Mouse (Mus musculus) neural tube, embryonic 13.5 days (tissue): ENCODE measurements around the gene Kcnn4. TPM values are rescaled to one million over a fixed set of nuclear protein-coding genes. Genes with fewer than 3 reads are reported as not detected.

Experiments used
- ATAC-seq: fragments of 200-750 bp; cut with Nextera tagmentation; 2 replicates; pipeline ENCODE4 v1.8.0; 2017; ENCODE audit warnings: low read depth, mild to moderate bottlenecking, moderate TSS enrichment, moderate library complexity
- H3K27ac ChIP-seq: fragments of 300-500 bp; sonication (generic); replicated peaks from 2 replicates; pipeline ENCODE4 v1.5.1; 2015; ENCODE audit warnings: moderate library complexity, mild to moderate bottlenecking, inconsistent platforms
- H3K27me3 ChIP-seq: fragments of 300-500 bp; sonication (generic); 2 replicates; pipeline ENCODE4 v1.6.1; 2015; ENCODE audit warnings: mild to moderate bottlenecking, inconsistent platforms
- H3K36me3 ChIP-seq: fragments of 300-500 bp; sonication (generic); 2 replicates; pipeline ENCODE4 v1.6.1; 2015; ENCODE audit warnings: mild to moderate bottlenecking, inconsistent platforms
- H3K4me1 ChIP-seq: fragments of 300-500 bp; sonication (generic); replicated peaks from 2 replicates; pipeline ENCODE4 v1.6.1; 2015; ENCODE audit warnings: inconsistent platforms
- H3K4me2 ChIP-seq: fragments of 300-500 bp; sonication (generic); 2 replicates; pipeline ENCODE4 v1.6.1; 2015; ENCODE audit warnings: inconsistent platforms, mild to moderate bottlenecking, moderate library complexity
- H3K4me3 ChIP-seq: fragments of 300-500 bp; sonication (generic); 2 replicates; pipeline ENCODE4 v1.5.1; 2015; ENCODE audit warnings: mild to moderate bottlenecking, inconsistent platforms
- H3K9ac ChIP-seq: fragments of 300-500 bp; sonication (generic); 2 replicates; pipeline ENCODE4 v1.6.1; 2015; ENCODE audit warnings: moderate library complexity, mild to moderate bottlenecking, inconsistent platforms
- H3K9me3 ChIP-seq: fragments of 300-500 bp; sonication (generic); 2 replicates; pipeline ENCODE4 v1.6.1; 2016; ENCODE audit warnings: inconsistent platforms
- WGBS: fragments of 180-500 bp; shearing (Covaris S2); methylation state at CpG from one replicate; pipeline ENCODE4 v1.1.7; 2015; 5-methylcytosine and 5-hydroxymethylcytosine counted together
- polyA plus RNA-seq: library from polyadenylated mRNA; unstranded; fragments of >200 nt; fragmentation: Nextera tagmentation; extraction: Ambion mirVana; gene quantifications from 2 replicates; pipeline ENCODE4 v1.2.1, GENCODE M21; 2015

The Kcnn4 gene
- polyA plus RNA-seq, 1 experiment from 2014 or later, result 2.2 TPM

GRCm38 (mm10) chr7:24419579-24419978 lies 49.5 kb downstream of the Kcnn4 start:
- Histone ChIP-seq H3K4me1 (peaks cover 17% of the 10 kb centered on the region), H3K27ac (no peak overlapping the region; the same call in 1 of the 2 replicates), H3K36me3 (peaks cover 51% of the 10 kb centered on the region), H3K9me3 (no peaks in the 10 kb centered on the region), H3K9ac (no peak overlapping the region), H3K4me2 (no peak overlapping the region), H3K4me3 (no peak overlapping the region), H3K27me3 (no peaks in the 10 kb centered on the region)
- ATAC-seq, result no peak
- WGBS, result 38% methylated on average over 8 of the region's 8 CpGs

GRCm38 (mm10) chr7:24421648-24422047 lies 51.6 kb downstream of the Kcnn4 start:
- no peaks in the 10 kb centered on the region for H3K27me3 ChIP-seq
- H3K4me1 ChIP-seq, result peaks cover 17% of the 10 kb centered on the region
- no peak for ATAC-seq
- no peak overlapping the region for H3K4me3 ChIP-seq
- no peak overlapping the region for H3K9ac ChIP-seq
- no peak overlapping the region for H3K4me2 ChIP-seq
- no peaks in the 10 kb centered on the region for H3K9me3 ChIP-seq
- no peak overlapping the region for H3K27ac ChIP-seq
- H3K36me3 ChIP-seq, result peaks cover 38% of the 10 kb centered on the region
- 79% methylated on average over 7 of the region's 7 CpGs for WGBS

GRCm38 (mm10) chr7:24422251-24422650 lies 52.2 kb downstream of the Kcnn4 start:
- Histone ChIP-seq H3K4me1 (peaks cover 17% of the 10 kb centered on the region), H3K36me3 (peaks cover 33% of the 10 kb centered on the region), H3K27me3 (no peaks in the 10 kb centered on the region), H3K9ac (no peak overlapping the region), H3K9me3 (no peaks in the 10 kb centered on the region), H3K4me2 (no peak overlapping the region), H3K27ac (no peak overlapping the region), H3K4me3 (no peak overlapping the region)
- 0 out of 2 replicates have a peak, but pooled peaks have one; percentile 24 for ATAC-seq
- WGBS, result 75% methylated on average over 8 of the region's 8 CpGs

GRCm38 (mm10) chr7:24423107-24423763 lies 53.2 kb downstream of the Kcnn4 start:
- Histone ChIP-seq H3K4me3 (no peak overlapping the region), H3K4me2 (no peak overlapping the region), H3K9ac (no peak overlapping the region), H3K27ac (no peak overlapping the region), H3K36me3 (peaks cover 33% of the 10 kb centered on the region), H3K27me3 (no peaks in the 10 kb centered on the region), H3K9me3 (no peaks in the 10 kb centered on the region), H3K4me1 (peaks cover 17% of the 10 kb centered on the region)
- 92% methylated on average over 15 of the region's 15 CpGs for WGBS
- no peak for ATAC-seq

DNA sequence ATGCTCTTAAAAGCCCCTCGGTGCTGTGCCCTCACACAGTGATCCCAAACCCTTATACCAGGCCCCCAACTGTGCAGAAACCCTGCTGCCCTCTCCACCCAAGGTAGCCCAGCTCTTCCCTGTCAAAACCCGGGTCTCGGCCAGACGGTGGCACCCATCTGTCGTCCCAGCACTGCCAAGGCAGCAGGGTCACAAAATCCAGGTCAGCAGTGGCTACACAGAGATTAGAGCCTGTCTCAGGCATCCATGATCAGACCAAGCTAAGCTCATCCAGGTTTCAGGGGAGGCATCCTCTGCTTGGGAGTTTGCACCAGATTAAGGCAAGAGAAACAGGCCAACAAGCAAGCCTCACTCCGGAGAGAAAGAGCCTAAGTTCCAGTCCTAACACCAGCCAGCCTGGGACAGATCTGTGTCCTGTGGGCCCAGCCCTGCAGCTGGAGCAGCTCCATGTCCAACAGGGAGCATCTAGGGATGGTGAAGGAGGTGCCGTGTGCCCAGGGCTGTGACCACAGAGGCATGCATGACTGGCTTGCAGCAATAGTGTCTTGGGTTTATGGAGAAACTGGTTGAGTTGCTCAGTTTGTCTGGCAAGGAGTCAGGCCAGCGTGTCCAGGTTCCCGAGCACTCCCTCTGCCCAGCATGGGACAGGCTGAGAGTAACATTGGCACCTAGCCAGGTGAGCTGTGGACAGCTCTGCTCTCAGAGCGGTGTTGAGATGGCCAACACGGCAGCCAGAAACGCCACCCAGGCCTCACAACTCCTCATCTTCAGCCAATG lies 54.1 kb downstream of the Kcnn4 start:
- Histone ChIP-seq H3K4me1 (peaks cover 14% of the 10 kb centered on the region), H3K4me3 (no peak overlapping the region), H3K9me3 (no peaks in the 10 kb centered on the region), H3K9ac (no peak overlapping the region), H3K27ac (no peak overlapping the region), H3K4me2 (no peak overlapping the region), H3K27me3 (no peaks in the 10 kb centered on the region), H3K36me3 (peaks cover 33% of the 10 kb centered on the region)
- ATAC-seq, result no peak
- WGBS, result 84% methylated on average over 12 of the region's 12 CpGs

DNA sequence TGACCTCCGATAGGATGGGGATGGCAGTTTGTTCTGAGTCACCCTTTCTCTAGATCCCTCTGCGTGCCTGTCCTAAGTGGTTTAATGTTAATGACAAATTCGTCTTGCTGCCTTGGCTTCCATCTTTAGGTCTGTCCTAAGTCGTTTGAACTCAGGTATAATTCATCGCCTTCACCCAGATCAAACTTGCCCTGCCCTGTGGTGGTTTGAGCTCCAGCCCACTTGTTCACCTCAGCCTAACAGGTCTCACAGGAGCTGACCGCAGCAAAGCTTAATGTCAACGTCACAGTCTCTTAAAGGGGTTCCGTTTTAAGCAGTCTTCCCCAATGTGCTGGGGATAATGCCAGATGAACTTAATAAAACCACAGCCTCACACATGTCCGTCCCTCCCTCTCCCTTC lies 55.9 kb downstream of the Kcnn4 start:
- no peak for ATAC-seq
- 86% methylated on average over 9 of the region's 9 CpGs for WGBS
- no peak overlapping the region for H3K9ac ChIP-seq
- H3K9me3 ChIP-seq, result no peaks in the 10 kb centered on the region
- 0 out of 2 replicates have a peak, but pooled peaks cover 6% of the 10 kb centered on the region for H3K4me1 ChIP-seq
- no peaks in the 10 kb centered on the region for H3K27me3 ChIP-seq
- H3K4me3 ChIP-seq, result no peak overlapping the region
- no peak overlapping the region for H3K27ac ChIP-seq
- H3K4me2 ChIP-seq, result no peak overlapping the region
- peaks cover 26% of the 10 kb centered on the region for H3K36me3 ChIP-seq

DNA sequence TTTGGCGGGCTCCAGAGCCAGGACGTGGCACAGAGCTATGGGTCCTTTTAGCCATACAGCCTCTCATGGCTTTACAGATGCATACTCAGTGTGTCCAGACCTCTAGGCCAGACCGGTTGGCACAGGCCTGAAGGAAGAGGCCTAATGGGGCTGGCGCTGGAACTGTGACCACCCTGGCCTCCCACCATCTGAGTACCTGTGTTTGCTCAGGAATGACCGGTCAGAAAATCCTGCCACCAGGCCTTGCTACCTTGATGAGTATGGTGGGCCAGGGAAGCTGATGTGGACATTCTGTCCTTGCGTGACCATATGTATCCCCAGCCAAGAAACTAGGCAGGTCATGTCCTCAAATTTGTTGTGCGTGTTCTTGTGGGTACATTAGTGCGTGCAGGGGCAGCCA lies 57.1 kb downstream of the Kcnn4 start:
- peaks cover 13% of the 10 kb centered on the region for H3K36me3 ChIP-seq
- WGBS, result 95% methylated on average over 8 of the region's 8 CpGs
- H3K4me1 ChIP-seq, result 0 out of 2 replicates have a peak, but pooled peaks cover 3% of the 10 kb centered on the region
- no peak overlapping the region for H3K4me2 ChIP-seq
- H3K27me3 ChIP-seq, result no peaks in the 10 kb centered on the region
- no peak for ATAC-seq
- H3K9ac ChIP-seq, result no peak overlapping the region
- no peak overlapping the region for H3K4me3 ChIP-seq
- H3K9me3 ChIP-seq, result no peaks in the 10 kb centered on the region
- H3K27ac ChIP-seq, result no peak overlapping the region

DNA sequence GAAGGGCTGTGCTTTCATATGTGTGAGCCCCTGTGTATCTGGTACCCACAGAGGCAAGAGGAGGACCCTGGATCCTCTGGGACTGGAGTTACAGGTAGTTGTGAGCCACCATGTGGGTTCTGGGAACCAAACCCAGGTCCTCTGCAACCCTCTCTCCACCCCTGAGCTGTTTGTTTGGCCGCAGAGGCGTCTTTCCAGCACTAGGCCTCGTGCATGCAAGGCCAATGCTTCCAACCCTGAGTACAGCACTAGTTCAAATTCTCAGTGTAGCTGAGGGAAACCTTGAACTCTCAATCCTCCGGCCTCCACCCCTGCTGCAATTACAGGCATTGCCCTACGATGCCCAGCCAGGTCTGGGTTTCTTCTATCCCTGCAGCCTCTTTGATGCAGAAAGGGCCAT lies 58.7 kb downstream of the Kcnn4 start:
- no peak for ATAC-seq
- Histone ChIP-seq H3K4me3 (no peak overlapping the region), H3K4me2 (no peak overlapping the region), H3K9ac (no peak overlapping the region), H3K4me1 (no peaks in the 10 kb centered on the region), H3K27me3 (peaks cover 10% of the 10 kb centered on the region; the same call in 1 of the 2 replicates), H3K36me3 (no peaks in the 10 kb centered on the region; the same call in 1 of the 2 replicates), H3K27ac (no peak overlapping the region), H3K9me3 (0 out of 2 replicates have a peak, but pooled peaks cover 11% of the 10 kb centered on the region)
- whole genome bisulfite sequencing, result 85% methylated on average over 5 of the region's 5 CpGs

DNA sequence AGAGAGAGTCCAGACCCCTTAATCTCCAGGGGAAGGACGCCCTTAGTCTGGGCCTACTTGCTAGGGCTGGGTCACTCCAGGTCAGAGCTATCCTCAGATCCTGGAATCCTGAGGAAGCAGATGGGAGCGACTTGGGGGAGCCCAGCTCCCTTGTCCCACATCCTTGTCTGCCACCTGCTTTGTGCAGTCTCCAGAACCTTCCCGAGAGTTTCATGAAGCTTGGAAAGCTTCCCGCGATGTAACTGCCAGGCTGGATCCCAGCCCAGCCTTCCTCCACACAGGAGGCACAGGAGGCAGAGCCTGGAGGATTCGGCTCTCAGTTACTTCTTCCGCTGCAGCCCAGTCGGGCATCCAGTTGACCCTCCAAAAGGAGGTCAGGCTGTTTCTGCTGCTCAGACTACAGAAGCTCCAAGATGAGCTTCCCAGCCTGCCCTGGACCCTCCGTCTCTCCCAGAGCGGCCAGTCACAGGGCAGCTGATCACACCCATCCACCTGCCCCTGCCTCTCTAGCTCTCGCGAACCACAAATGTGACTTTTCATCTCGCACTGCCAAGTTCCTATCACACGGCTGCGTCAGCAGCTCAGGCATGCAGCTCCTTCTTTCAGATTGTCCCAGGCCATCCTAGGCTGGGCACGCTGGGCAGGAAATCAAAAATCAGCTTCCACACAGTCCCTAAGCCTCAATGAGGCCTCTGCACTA lies 59.5 kb downstream of the Kcnn4 start:
- no peaks in the 10 kb centered on the region for H3K36me3 ChIP-seq
- peaks cover 10% of the 10 kb centered on the region; the same call in 1 of the 2 replicates for H3K27me3 ChIP-seq
- 0 out of 2 replicates have a peak, but pooled peaks cover 11% of the 10 kb centered on the region for H3K9me3 ChIP-seq
- no peak overlapping the region for H3K4me3 ChIP-seq
- 0 out of 2 replicates have a peak overlapping the region, but pooled peaks have one; percentile 13 for H3K27ac ChIP-seq
- no peak overlapping the region for H3K9ac ChIP-seq
- H3K4me2 ChIP-seq, result no peak overlapping the region
- no peaks in the 10 kb centered on the region for H3K4me1 ChIP-seq
- 0 out of 2 replicates have a peak, but pooled peaks have one; percentile 26 for ATAC-seq
- WGBS, result 71% methylated on average over 16 of the region's 16 CpGs

DNA sequence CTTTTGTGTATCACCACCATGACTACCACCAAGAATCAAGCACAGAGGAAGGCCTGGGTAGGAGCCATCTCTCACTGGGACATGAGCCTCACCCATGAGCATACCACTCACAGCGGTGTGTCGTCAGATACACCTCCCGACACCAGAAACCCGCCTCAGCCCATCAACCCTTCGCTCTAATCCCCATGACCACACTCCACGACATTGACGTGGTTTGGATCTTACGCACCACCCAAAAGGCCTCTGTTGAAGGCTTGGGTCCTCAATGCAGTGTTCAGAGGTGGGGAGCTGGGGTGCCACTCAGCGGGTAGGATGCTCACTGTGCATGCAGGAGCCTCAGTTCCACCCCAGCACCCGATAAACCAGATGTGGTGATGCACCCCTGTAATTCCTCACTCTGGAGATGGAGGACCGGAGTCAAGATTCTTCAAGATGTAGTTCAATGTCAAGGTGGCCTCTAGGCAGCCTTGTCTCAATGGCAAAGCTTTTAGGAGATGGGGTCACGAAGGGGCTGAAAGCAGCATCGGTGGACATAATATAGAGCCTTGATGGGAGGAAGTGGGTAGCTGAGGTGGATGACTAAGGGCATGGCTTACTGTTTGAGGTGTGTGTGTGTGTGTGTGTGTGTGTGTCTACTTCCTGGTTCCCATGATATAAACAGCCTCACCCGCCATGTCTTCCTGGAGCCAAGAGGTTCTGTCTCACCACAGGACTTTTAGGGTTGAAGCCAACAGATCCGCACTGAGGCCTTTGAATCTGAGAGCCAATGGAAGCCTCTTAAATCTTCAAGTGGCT lies 60.7 kb downstream of the Kcnn4 start:
- Histone ChIP-seq H3K9me3 (0 out of 2 replicates have a peak, but pooled peaks cover 11% of the 10 kb centered on the region), H3K27me3 (peaks cover 10% of the 10 kb centered on the region; the same call in 1 of the 2 replicates), H3K9ac (no peak overlapping the region), H3K4me1 (no peaks in the 10 kb centered on the region), H3K4me3 (no peak overlapping the region), H3K4me2 (no peak overlapping the region), H3K27ac (no peak overlapping the region), H3K36me3 (no peaks in the 10 kb centered on the region)
- no peak for ATAC-seq
- WGBS, result 96% methylated on average over 15 of the region's 15 CpGs

GRCm38 (mm10) chr7:24431713-24432112 lies 61.6 kb downstream of the Kcnn4 start:
- WGBS, result 57% methylated on average over 11 of the region's 11 CpGs
- Histone ChIP-seq H3K27me3 (peaks cover 10% of the 10 kb centered on the region; the same call in 1 of the 2 replicates), H3K4me2 (no peak overlapping the region), H3K27ac (no peak overlapping the region), H3K4me1 (no peaks in the 10 kb centered on the region), H3K4me3 (no peak overlapping the region), H3K36me3 (no peaks in the 10 kb centered on the region), H3K9ac (no peak overlapping the region), H3K9me3 (0 out of 2 replicates have a peak, but pooled peaks cover 11% of the 10 kb centered on the region)
- ATAC-seq, result no peak
